ENCODE assay signal across 8 mouse cellular contexts in the genomic region with DNA sequence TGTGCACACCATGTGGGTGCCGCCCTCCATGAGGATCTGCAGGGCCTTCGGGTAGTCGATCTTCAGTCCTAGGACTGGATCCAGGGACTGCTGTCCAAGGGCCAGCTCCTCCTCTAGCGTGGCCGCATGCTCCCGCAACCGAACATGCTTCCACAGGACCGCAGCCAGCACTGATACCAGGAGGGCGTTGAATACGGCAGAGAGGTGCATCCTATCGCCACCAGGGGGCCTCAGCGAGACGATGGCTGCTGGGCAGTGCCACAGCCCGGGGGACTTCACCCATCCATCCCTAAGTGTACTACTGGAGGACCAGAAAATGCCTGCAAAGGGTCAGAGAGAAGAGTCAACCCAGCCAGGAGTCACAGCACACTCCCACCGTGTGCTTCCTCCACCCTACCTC. TPM values are rescaled to one million over a fixed set of nuclear protein-coding genes. Genes with fewer than 3 reads are reported as not detected.
A peak's percentile ranks its signal among the peaks of the same experiment; 100 is the strongest.
DNase-seq lines count a peak whose midpoint lies in the region; ATAC-seq and TF ChIP-seq lines count a peak whose summit lies in the region.

No protein-coding gene starts in this region.

- H3K4me3 ChIP-seq in heart, adult 2 months: no peak overlapping the region
- H3K4me3 ChIP-seq in intestine, embryonic 14.5 days (ENCODE audit: low read depth, low read length): no peak overlapping the region
- no peak overlapping the region for H3K4me3 ChIP-seq in midbrain, embryonic 14.5 days (replicated peaks; ENCODE audit: low read depth, low read length)
- no peak overlapping the region for H3K4me3 ChIP-seq in stomach, embryonic 14.5 days (ENCODE audit: low read depth, low read length)

- H3K9ac ChIP-seq in heart, adult 2 months (ENCODE audit: low read depth, low read length): no peak overlapping the region
- H3K9ac ChIP-seq in intestine, embryonic 14.5 days (ENCODE audit: low read length): no peak overlapping the region
- H3K9ac ChIP-seq in midbrain, embryonic 14.5 days (replicated peaks; ENCODE audit: low read length): no peak overlapping the region
- H3K9ac ChIP-seq in stomach, embryonic 14.5 days (replicated peaks; ENCODE audit: low read depth, low read length): no peak overlapping the region; the same call in 1 of the 2 replicates

- H3K9me3 ChIP-seq in intestine, embryonic 14.5 days (ENCODE audit: control insufficient read depth, low read length): no peaks in the 10 kb centered on the region
- no peaks in the 10 kb centered on the region for H3K9me3 ChIP-seq in midbrain, embryonic 14.5 days (ENCODE audit: control insufficient read depth, low read length)
- H3K9me3 ChIP-seq in stomach, embryonic 14.5 days (ENCODE audit: control insufficient read depth, low read depth, low read length): no peaks in the 10 kb centered on the region

- 0 out of 2 replicates have a peak, but pooled peaks have one; percentile 27 for TF ChIP-seq EP300 in heart, adult 2 months (IDR thresholded peaks at IDR 0.05; ENCODE audit: insufficient read depth, low read depth, low read length)

- peak; percentile 69 to 79 for DNase-seq in heart, adult 2 months
- DNase-seq in heart, postnatal 25 days (ENCODE audit: low spot score): no peak
- peak; percentile 89 for DNase-seq in cerebellum, adult 9-11 months
- DNase-seq in frontal cortex, adult 2 months (ENCODE audit: extremely low spot score in 1 of 2, low spot score in 1 of 2): peak; percentile 54 to 88
- DNase-seq in intestine, embryonic 14.5 days (ENCODE audit: low spot score): peak; percentile 82
- DNase-seq in left cerebral cortex, postnatal 14 days (ENCODE audit: low spot score in 2 of 2): peak; percentile 82 to 85
- peak; percentile 77 for DNase-seq in midbrain, embryonic 14.5 days

- 35% methylated on average over 15 of the region's 15 CpGs for WGBS in heart, adult 2 months
- 52% methylated on average over 15 of the region's 15 CpGs for WGBS in intestine, embryonic 14.5 days
- WGBS in midbrain, embryonic 14.5 days: 53% methylated on average over 15 of the region's 15 CpGs
- 52% methylated on average over 15 of the region's 15 CpGs for WGBS in stomach, embryonic 14.5 days

- no peaks in the 10 kb centered on the region for H3K36me3 ChIP-seq in heart, adult 2 months (ENCODE audit: control insufficient read depth, insufficient read depth, low read length)
- no peaks in the 10 kb centered on the region for H3K36me3 ChIP-seq in intestine, embryonic 14.5 days (ENCODE audit: control insufficient read depth, insufficient read depth, low read length)
- H3K36me3 ChIP-seq in midbrain, embryonic 14.5 days (ENCODE audit: control insufficient read depth, insufficient read depth, low read length): peaks cover 21% of the 10 kb centered on the region
- peaks cover 4% of the 10 kb centered on the region; the same call in 1 of the 2 replicates for H3K36me3 ChIP-seq in stomach, embryonic 14.5 days (ENCODE audit: control insufficient read depth, insufficient read depth, low read length)

- H3K79me2 ChIP-seq in heart, adult 2 months (replicated peaks; ENCODE audit: control insufficient read depth, insufficient read depth, low read length): no peaks in the 10 kb centered on the region

- H3K4me2 ChIP-seq in intestine, embryonic 14.5 days (ENCODE audit: low read length): no peak overlapping the region
- H3K4me2 ChIP-seq in midbrain, embryonic 14.5 days (ENCODE audit: low read length): no peak overlapping the region
- no peak overlapping the region for H3K4me2 ChIP-seq in stomach, embryonic 14.5 days (replicated peaks; ENCODE audit: low read depth, low read length)

- H3K27ac ChIP-seq in heart, adult 2 months: no peak overlapping the region
- H3K27ac ChIP-seq in intestine, embryonic 14.5 days (ENCODE audit: low read depth): no peak overlapping the region
- H3K27ac ChIP-seq in midbrain, embryonic 14.5 days (replicated peaks; ENCODE audit: low read depth, low read length): no peak overlapping the region
- H3K27ac ChIP-seq in stomach, embryonic 14.5 days (ENCODE audit: low read length): no peak overlapping the region

- no peaks in the 10 kb centered on the region for H3K4me1 ChIP-seq in heart, adult 2 months (ENCODE audit: control insufficient read depth, insufficient read depth, low read length)
- H3K4me1 ChIP-seq in intestine, embryonic 14.5 days (replicated peaks; ENCODE audit: control insufficient read depth, insufficient read depth, low read length): 0 out of 2 replicates have a peak, but pooled peaks cover 3% of the 10 kb centered on the region
- peaks cover 4% of the 10 kb centered on the region; the same call in 1 of the 2 replicates for H3K4me1 ChIP-seq in midbrain, embryonic 14.5 days (ENCODE audit: control insufficient read depth, insufficient read depth, low read length)
- no peaks in the 10 kb centered on the region for H3K4me1 ChIP-seq in stomach, embryonic 14.5 days (ENCODE audit: control insufficient read depth, insufficient read depth, low read length)

- no peaks in the 10 kb centered on the region for H3K27me3 ChIP-seq in heart, adult 2 months (ENCODE audit: control insufficient read depth, insufficient read depth, low read length)
- H3K27me3 ChIP-seq in intestine, embryonic 14.5 days (replicated peaks; ENCODE audit: control insufficient read depth, insufficient read depth, low read length): no peaks in the 10 kb centered on the region
- no peaks in the 10 kb centered on the region for H3K27me3 ChIP-seq in midbrain, embryonic 14.5 days (ENCODE audit: control insufficient read depth, insufficient read depth, low read length)
- no peaks in the 10 kb centered on the region for H3K27me3 ChIP-seq in stomach, embryonic 14.5 days (ENCODE audit: control insufficient read depth, insufficient read depth, low read length)

- ATAC-seq in intestine, embryonic 14.5 days (replicated peaks; ENCODE audit: low FRiP score, low TSS enrichment, low read depth): 0 out of 2 replicates have a peak, but pooled peaks have one; percentile 41
- ATAC-seq in midbrain, embryonic 14.5 days (ENCODE audit: low FRiP score, low TSS enrichment): no peak
- ATAC-seq in stomach, embryonic 14.5 days (ENCODE audit: insufficient number of reproducible peaks, insufficient read depth, low FRiP score, low read depth): peak; percentile 28; the same call in 1 of the 2 replicates

- TF ChIP-seq POLR2A in heart, adult 2 months (IDR thresholded peaks at IDR 0.05; ENCODE audit: insufficient read depth, low read depth, low read length): no peak

- intact Hi-C loops in heart, adult 2 months (cut with DNase I): no loop called here
- intact Hi-C loops in heart, postnatal 25 days (cut with DNase I): no loop called here
- intact Hi-C loops in left cerebral cortex, postnatal 14 days (cut with DNase I): loop anchor here (10.0 kb wide), 1 partner anchor 139 kb away; no protein-coding TSS in a partner anchor

- TF ChIP-seq CTCF in heart, adult 2 months (IDR thresholded peaks at IDR 0.05): peak; percentile 93

RNA-seq across cellular contexts. Expression of a gene that starts 13.4 kb away (rescaled TPM):
- total RNA-seq in heart, adult 2 months (2021): 10 to 100 TPM; 14.0 to 15.3 TPM
- polyA plus RNA-seq in heart, adult 2 months (2012; rRNA removed): 21.0 and 21.4 TPM in 2 replicates
- total RNA-seq in heart, postnatal 25 days (2021): 10 to 100 TPM; 12.1 to 13.1 TPM
- 27.7 and 32.3 TPM in 2 replicates for polyA plus RNA-seq in frontal cortex, adult 2 months (2012; rRNA removed)
- polyA plus RNA-seq in intestine, embryonic 14.5 days (2014; fragmentation: Nextera tagmentation; extraction: Ambion mirVana): 12.8 and 13.2 TPM in 2 replicates
- total RNA-seq in left cerebral cortex, postnatal 14 days (2021): 10 to 100 TPM; 38.6 to 38.8 TPM
- polyA plus RNA-seq in midbrain, embryonic 14.5 days (2014; fragmentation: Nextera tagmentation; extraction: Ambion mirVana): 22.4 and 23.0 TPM in 2 replicates
- polyA plus RNA-seq in stomach, embryonic 14.5 days (2014; fragmentation: Nextera tagmentation; extraction: Ambion mirVana): 13.0 and 13.8 TPM in 2 replicates

RNA-seq across cellular contexts. Expression of a gene that starts 32.7 kb away (rescaled TPM):
- under 1 TPM; 0.42 to 0.96 TPM for total RNA-seq in heart, adult 2 months (2021)
- 1.5 and 2.2 TPM in 2 replicates for polyA plus RNA-seq in heart, adult 2 months (2012; rRNA removed)
- under 1 TPM; 0.94 to 0.98 TPM for total RNA-seq in heart, postnatal 25 days (2021)
- 6.2 and 7.4 TPM in 2 replicates for polyA plus RNA-seq in frontal cortex, adult 2 months (2012; rRNA removed)
- polyA plus RNA-seq in intestine, embryonic 14.5 days (2014; fragmentation: Nextera tagmentation; extraction: Ambion mirVana): 2.7 and 2.9 TPM in 2 replicates
- total RNA-seq in left cerebral cortex, postnatal 14 days (2021): 1 to 10 TPM; 3.7 to 4.3 TPM
- polyA plus RNA-seq in midbrain, embryonic 14.5 days (2014; fragmentation: Nextera tagmentation; extraction: Ambion mirVana): 0.80 and 0.81 TPM in 2 replicates
- polyA plus RNA-seq in stomach, embryonic 14.5 days (2014; fragmentation: Nextera tagmentation; extraction: Ambion mirVana): 4.0 and 4.4 TPM in 2 replicates
